Mouse (Mus musculus) lung, postnatal 36 days (tissue): Measurements from ENCODE around the gene Prss44.
A peak's percentile ranks its signal among the peaks of the same experiment; 100 is the strongest.

Source experiments
- DNase-seq: peaks from one replicate; pipeline ENCODE4 v3.0.0; 2022; ENCODE audit warnings: mixed read lengths

Prss44 gene

GRCm38 (mm10) chr9:110834411-110834810, 20.6 kb downstream of the Prss44 start, which contains the start of gene Prss45:
TSS of gene Prss45 (plus strand) at chr9:110834588.
- no peak for DNase-seq

GRCm38 (mm10) chr9:110834961-110835360, 21.2 kb downstream of the Prss44 start:
- no peak for DNase-seq

- peak; percentile 53 for DNase-seq
Observed at GRCm38 (mm10) chr9:110836112-110836511, 22.3 kb downstream of the Prss44 start.

- no peak for DNase-seq
Observed at GRCm38 (mm10) chr9:110840905-110841304, 27.1 kb downstream of the Prss44 start.

GRCm38 (mm10) chr9:110841438-110841837, 27.6 kb downstream of the Prss44 start:
- DNase-seq, result peak; percentile 78

DNA sequence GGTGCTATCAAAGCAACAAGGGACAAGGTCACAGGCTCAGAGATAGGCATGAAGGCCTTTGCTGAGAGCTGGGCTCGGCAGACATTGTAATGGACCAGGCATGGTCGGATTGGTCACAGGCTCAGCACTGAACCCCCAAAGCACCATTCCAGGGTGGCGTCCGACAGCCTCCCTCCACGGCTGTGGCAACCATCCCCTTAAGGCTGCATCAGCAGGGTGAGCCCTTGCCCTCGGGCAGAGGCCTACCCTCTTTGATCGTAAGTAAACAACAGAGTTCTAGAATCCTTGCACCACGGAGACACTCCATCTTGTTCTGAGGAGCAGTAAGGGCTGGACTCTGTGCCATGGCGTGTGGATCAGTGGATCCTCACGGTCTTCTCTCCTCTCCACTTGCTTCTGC, 30.4 kb downstream of the Prss44 start, which contains the start of gene Prss46:
Prss46 (plus strand) TSS at position 301 of the 400 bp plus-strand sequence.
- DNase-seq, result no peak

- DNase-seq, result no peak
Observed at GRCm38 (mm10) chr9:110849162-110849561, 35.4 kb downstream of the Prss44 start.

DNA sequence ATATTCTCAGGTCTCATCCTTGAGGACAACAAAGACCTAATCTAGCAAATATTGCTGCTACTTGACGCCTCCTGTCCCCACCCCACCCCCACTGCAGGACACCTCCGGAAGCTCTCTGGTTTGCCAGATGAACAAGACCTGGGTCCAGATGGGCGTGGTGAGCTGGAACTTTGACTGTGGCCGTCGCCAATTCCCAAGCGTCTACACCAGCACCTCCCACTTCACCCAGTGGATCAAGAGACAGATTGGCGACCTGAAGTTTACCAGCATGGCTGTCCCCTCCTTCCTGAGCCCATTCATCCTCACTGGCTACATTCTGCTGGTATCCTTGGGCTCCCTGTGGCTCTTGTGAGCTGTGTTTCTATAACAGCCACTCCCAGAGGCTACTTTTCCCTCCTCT, 42.1 kb downstream of the Prss44 start:
- DNase-seq, result no peak

DNA sequence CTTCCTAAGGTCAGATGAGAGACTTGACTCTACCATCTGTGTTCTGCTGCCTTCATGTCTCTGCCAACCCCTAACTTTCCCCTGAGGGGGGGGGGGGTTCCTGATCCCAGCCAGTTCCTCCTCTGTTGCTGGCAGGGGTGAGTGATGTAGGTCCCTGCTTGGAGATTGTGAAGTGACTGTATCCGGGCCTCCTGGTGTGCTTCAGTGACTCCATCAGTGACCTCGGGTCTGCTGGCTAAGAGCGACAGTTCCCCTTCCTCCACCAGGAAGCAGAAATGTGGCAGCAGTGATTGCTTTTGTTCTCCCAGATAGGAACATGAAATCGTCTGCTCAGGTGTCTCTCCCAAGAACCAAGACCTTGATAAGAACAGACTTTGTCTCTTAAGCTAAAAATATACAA, 43.1 kb downstream of the Prss44 start:
- peak; percentile 34 for DNase-seq

DNA sequence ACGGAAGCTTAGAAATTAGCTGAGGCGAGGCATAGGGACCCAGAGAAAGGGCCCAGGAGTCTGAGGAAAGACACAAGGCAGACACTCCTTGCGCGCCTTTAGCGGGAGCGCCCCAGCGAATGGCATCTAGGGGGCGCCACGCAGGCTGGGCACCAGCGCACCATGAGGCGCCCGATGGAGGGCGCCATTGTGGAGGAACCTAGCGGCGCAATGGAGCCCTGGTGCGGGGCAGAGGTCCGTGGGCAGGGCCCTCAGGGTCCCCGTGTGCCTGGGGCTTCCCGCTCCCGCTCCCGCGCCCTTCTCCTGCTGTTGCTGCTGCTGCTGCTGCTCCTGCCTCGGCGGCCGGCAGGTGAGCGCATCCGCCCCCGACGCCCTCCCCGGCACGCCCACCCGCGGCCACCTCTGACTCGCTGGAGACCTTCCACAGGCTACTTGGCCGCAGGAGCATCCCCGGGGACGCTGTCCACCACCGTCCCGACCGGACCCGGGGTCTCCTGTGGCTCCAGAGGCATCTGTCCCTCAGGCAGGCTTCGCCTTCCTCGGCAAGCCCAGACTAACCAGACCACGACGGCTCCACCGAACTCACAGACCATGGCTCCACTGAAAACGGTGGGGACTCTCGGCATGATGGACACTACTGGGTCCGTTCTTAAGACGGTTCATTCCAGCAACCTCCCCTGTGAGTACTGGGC, 44.1 kb downstream of the Prss44 start, which contains the start of gene Prss50:
Prss50 (plus strand) TSS at position 187 of the 692 bp plus-strand sequence.
- DNase-seq, result no peak

GRCm38 (mm10) chr9:110858523-110858922, 44.7 kb downstream of the Prss44 start:
- no peak for DNase-seq

DNA sequence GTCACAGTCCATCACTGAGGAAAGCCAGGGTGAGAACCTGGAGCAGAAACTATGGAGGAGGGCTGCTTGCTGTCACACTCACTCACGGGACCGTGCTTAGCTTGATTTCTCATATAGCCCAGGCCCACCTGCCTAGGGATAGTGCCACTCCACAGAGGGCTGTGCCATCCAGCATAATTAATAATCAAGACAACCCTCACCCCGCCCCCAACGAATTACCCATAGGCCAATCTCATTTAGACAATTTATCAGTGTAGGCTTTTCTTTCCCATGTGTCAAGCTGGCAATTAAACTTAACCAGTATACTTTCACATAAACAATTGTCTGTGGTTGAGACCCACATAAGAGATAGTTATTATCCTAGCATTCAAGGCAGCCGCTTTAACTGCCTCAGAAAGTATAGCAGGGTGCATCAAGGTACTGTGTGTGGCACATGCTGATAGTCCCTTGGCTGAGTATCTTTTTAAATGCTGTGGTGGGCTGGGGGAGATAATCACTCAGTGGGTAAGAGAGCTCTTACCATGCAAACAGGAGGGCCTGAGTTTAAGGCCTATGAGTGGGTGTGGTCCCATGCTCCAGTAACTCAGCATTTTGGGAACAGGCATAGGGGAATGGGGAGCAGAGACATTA, 45.3 kb downstream of the Prss44 start:
- DNase-seq, result no peak

- DNase-seq, result peak; percentile 74
Observed at GRCm38 (mm10) chr9:110871030-110871429, 57.2 kb downstream of the Prss44 start.
